Mouse (Mus musculus): ENCODE measurements at regions not wholly inside any gene's neighbourhood (a gene's known extent, or its start where the extent isn't known, plus 50 kb on each side); places are given as distances from the start of the nearest gene placed in this dataset.

DNA sequence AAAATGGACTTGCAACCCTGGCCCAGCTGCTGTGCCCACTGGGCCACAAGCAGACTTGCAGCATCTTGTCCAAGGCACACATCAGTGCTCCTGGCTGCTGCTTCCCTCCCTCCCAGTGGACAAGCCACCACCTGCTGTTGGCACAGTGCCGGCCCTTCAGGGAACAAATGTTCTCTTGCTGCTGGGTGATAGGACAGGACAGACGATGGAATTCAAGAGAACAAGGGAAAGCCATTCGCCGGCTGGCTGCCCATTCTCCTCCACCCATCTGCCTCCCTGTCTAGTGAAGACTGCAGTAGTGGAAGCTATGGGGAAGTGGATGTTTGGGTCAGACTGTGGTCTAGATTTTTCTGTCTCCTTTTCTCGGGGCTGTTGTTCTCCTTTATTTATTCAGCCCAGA lies 235.7 kb upstream of the Gm10192 start:
- Histone ChIP-seq H3K9me3 (ENCODE audit: control insufficient read depth, low read length) (no peaks in the 10 kb centered on the region), H3K4me1 (ENCODE audit: control insufficient read depth, insufficient read depth, low read length) (no peaks in the 10 kb centered on the region; the same call in 1 of the 2 replicates), H3K27ac (replicated peaks; ENCODE audit: low read depth, low read length) (no peak overlapping the region), H3K27me3 (replicated peaks; ENCODE audit: control insufficient read depth, insufficient read depth, low read length) (no peaks in the 10 kb centered on the region), H3K4me2 (ENCODE audit: low read depth, low read length) (no peak overlapping the region), H3K36me3 (ENCODE audit: control insufficient read depth, insufficient read depth, low read length) (no peaks in the 10 kb centered on the region), H3K9ac (ENCODE audit: low read depth, low read length) (no peak overlapping the region), H3K4me3 (ENCODE audit: low read depth, low read length) (no peak overlapping the region)
- 34% methylated on average over 5 of the region's 5 CpGs for WGBS
- peak; percentile 92 for ATAC-seq (ENCODE audit: low read depth)
- DNase-seq (ENCODE audit: low spot score), result peak; percentile 85

DNA sequence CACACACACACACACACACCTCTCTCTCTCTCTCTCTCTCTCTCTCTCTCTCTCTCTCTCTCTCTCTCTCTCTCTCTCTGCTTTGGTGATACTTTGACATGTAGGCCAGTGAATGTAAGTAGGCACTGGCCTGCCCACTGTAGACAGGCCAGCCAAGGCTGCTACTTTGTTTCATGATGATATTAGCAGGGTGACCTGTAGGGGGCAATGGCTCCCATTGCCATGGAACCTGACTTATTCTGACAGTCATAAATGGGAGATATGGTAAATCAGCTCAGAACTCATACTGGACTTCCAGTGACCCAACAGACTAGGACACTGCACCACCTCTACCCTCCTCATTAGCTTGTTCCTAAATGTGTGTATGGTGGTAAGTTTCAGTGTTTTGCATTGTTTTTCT lies 235.0 kb upstream of the Gm10192 start:
- H3K36me3 ChIP-seq (ENCODE audit: control insufficient read depth, insufficient read depth, low read length), result no peaks in the 10 kb centered on the region
- no peak for DNase-seq (ENCODE audit: low spot score)
- ATAC-seq (ENCODE audit: low read depth), result no peak

DNA sequence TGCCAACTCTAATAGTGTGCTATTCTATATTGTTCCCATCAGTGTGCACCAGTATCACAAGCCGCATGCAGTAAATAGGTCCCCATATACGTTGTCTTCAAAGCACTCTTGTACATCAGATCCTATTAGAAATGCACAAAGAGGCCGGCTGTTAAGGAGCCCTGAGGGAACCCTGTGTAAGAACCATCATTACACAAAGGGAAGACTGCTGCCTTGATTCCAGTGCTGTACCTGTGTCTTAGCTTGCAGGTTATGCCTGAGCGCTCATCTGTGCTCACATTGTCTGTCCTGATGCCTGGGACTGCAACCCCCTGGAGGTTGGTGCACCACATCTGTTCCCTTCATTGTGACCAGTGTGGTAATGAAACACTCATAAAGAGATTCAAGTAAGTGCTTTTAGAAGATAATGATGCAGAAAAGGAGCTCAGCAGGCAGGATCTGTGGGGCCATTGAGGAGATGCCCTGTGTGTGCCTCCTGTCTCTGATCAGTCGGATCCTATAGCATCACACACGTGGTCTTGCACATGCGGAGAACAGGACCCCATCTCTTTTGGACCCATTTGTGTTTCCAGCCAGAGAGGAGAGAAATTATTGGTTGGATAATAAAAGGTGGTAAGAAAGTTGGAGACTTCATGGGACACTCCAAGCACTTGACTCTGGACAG lies 225.8 kb upstream of the Gm10192 start:
- Histone ChIP-seq H3K27ac (replicated peaks; ENCODE audit: low read depth, low read length) (no peak overlapping the region), H3K36me3 (ENCODE audit: control insufficient read depth, insufficient read depth, low read length) (no peaks in the 10 kb centered on the region), H3K4me3 (ENCODE audit: low read depth, low read length) (no peak overlapping the region), H3K4me2 (ENCODE audit: low read depth, low read length) (no peak overlapping the region), H3K9ac (ENCODE audit: low read depth, low read length) (no peak overlapping the region), H3K27me3 (replicated peaks; ENCODE audit: control insufficient read depth, insufficient read depth, low read length) (no peaks in the 10 kb centered on the region), H3K9me3 (ENCODE audit: control insufficient read depth, low read length) (no peaks in the 10 kb centered on the region), H3K4me1 (ENCODE audit: control insufficient read depth, insufficient read depth, low read length) (no peaks in the 10 kb centered on the region)
- DNase-seq (ENCODE audit: low spot score) (peak; percentile 14), ATAC-seq (ENCODE audit: low read depth) (peak; percentile 62)
- WGBS, result 66% methylated on average over 7 of the region's 7 CpGs

More for the DNA sequence above, 235.0 kb upstream of the Gm10192 start:
- H3K27ac ChIP-seq (replicated peaks; ENCODE audit: low read depth, low read length), result no peak overlapping the region
- H3K27me3 ChIP-seq (replicated peaks; ENCODE audit: control insufficient read depth, insufficient read depth, low read length), result no peaks in the 10 kb centered on the region
- no peak overlapping the region for H3K4me3 ChIP-seq (ENCODE audit: low read depth, low read length)
- no peak overlapping the region for H3K9ac ChIP-seq (ENCODE audit: low read depth, low read length)
- H3K4me2 ChIP-seq (ENCODE audit: low read depth, low read length), result no peak overlapping the region
- H3K4me1 ChIP-seq (ENCODE audit: control insufficient read depth, insufficient read depth, low read length), result no peaks in the 10 kb centered on the region; the same call in 1 of the 2 replicates
- no peaks in the 10 kb centered on the region for H3K9me3 ChIP-seq (ENCODE audit: control insufficient read depth, low read length)

DNA sequence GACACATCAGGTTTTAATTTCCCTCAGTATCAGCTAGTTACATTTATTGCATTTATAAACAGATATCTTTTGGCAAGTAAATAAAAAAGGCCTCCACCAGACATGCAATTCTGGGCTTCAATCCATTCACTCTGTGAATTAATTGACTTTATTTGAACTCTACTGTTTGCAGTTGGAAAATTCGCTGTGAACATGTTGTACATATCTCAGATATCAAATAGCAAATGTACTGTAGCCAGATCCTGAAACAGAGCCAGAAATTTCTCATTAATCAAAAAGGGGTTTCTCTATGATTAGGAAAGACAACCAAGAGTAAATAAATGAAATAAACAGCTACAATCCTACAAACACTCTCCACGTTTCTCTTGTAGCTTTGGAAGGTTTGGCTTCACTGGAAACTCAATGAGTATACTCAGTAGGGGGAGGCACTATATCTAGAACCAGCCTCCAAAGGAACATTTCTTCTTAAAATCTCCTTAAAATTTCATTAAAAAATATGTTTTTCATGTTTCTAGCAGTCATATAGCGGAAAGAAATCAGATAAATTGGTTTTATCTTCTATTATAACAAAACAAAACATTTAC lies 211.8 kb upstream of the Gm10192 start:
- Histone ChIP-seq H3K9ac (ENCODE audit: low read depth, low read length) (no peak overlapping the region), H3K27me3 (replicated peaks; ENCODE audit: control insufficient read depth, insufficient read depth, low read length) (no peaks in the 10 kb centered on the region), H3K27ac (replicated peaks; ENCODE audit: low read depth, low read length) (no peak overlapping the region), H3K36me3 (ENCODE audit: control insufficient read depth, insufficient read depth, low read length) (no peaks in the 10 kb centered on the region), H3K4me1 (ENCODE audit: control insufficient read depth, insufficient read depth, low read length) (no peaks in the 10 kb centered on the region), H3K9me3 (ENCODE audit: control insufficient read depth, low read length) (no peaks in the 10 kb centered on the region), H3K4me2 (ENCODE audit: low read depth, low read length) (no peak overlapping the region), H3K4me3 (ENCODE audit: low read depth, low read length) (no peak overlapping the region)
- DNase-seq (ENCODE audit: low spot score) (peak; percentile 76), ATAC-seq (ENCODE audit: low read depth) (no peak)
- 70% methylated on average over 3 of the region's 3 CpGs for WGBS

DNA sequence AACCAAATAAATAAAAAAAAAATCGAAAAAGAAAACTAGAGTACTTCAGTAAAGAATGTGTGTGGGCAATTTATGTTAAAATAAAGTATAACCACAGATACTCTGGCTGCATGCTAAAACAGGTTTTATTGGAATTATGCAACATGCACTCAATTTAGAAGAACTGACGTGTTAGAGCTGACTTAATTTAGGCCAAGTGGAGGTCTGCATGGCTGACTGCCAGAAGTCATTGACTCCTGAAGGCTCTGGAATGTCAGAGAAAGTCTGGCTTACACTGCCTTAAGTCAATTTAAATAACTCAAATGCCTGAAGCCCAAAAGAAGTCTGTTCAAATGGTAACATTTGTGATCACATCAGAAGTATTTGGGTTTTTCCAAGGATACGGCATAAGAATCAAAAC lies 198.1 kb upstream of the Gm10192 start:
- DNase-seq (ENCODE audit: low spot score), result peak; percentile 93
- H3K4me1 ChIP-seq (ENCODE audit: control insufficient read depth, insufficient read depth, low read length), result peaks cover 10% of the 10 kb centered on the region
- H3K27me3 ChIP-seq (replicated peaks; ENCODE audit: control insufficient read depth, insufficient read depth, low read length), result no peaks in the 10 kb centered on the region
- H3K4me3 ChIP-seq (ENCODE audit: low read depth, low read length), result no peak overlapping the region
- no peak overlapping the region for H3K4me2 ChIP-seq (ENCODE audit: low read depth, low read length)
- ATAC-seq (ENCODE audit: low read depth), result peak; percentile 47; the same call in 1 of the 2 replicates
- H3K36me3 ChIP-seq (ENCODE audit: control insufficient read depth, insufficient read depth, low read length), result no peaks in the 10 kb centered on the region
- H3K9ac ChIP-seq (ENCODE audit: low read depth, low read length), result no peak overlapping the region
- WGBS, result 35% methylated on average over 3 of the region's 3 CpGs
- H3K9me3 ChIP-seq (ENCODE audit: control insufficient read depth, low read length), result no peaks in the 10 kb centered on the region
- no peak overlapping the region for H3K27ac ChIP-seq (replicated peaks; ENCODE audit: low read depth, low read length)

DNA sequence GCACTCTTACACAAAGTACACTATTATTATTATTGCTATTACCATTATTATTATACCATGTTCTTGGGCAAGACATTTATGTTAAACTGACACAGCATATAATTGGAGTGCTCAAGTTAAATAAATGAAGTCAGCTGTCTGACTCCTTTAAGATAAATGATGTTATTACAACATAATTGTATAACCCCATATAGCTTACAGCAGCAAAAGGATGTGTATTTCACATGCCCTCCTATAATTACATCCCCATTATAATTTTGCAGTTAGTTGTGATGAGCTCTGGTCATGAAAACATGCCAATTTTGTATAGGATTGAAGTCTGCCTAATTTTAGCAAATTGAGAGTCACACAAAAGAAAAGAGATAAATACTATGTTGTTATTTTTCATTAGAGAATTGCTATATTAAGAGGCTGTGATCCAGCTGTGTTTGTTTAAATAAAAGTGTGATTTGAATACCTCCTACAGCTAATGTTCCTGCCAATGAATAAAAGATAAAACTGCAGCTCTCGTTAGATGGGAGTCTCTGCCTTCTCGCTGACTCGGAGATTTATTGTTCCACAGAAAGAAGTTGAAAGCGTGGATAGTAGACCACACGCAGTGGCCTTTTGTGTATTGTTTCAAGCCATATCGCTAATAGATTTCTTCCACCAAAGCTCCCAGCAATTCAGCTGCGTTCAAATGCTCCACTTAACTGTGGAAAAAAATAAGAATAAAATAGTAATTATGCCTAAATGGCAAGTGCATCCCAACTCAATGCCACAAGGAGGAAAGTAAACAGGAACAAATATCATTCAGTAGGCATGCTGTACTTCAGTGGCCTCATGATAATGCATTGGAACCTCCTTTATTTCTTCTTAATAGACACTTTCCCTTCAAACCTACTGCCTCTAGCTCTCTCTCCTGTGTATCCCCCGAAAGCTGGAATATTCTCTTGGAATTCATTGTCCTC lies 194.9 kb upstream of the Gm10192 start:
- Histone ChIP-seq H3K36me3 (ENCODE audit: control insufficient read depth, insufficient read depth, low read length) (no peaks in the 10 kb centered on the region), H3K27me3 (replicated peaks; ENCODE audit: control insufficient read depth, insufficient read depth, low read length) (no peaks in the 10 kb centered on the region), H3K4me1 (ENCODE audit: control insufficient read depth, insufficient read depth, low read length) (peaks cover 10% of the 10 kb centered on the region), H3K27ac (replicated peaks; ENCODE audit: low read depth, low read length) (no peak overlapping the region), H3K9ac (ENCODE audit: low read depth, low read length) (no peak overlapping the region), H3K9me3 (ENCODE audit: control insufficient read depth, low read length) (no peaks in the 10 kb centered on the region), H3K4me3 (ENCODE audit: low read depth, low read length) (no peak overlapping the region), H3K4me2 (ENCODE audit: low read depth, low read length) (no peak overlapping the region)
- peak; percentile 19 for DNase-seq (ENCODE audit: low spot score)
- no peak for ATAC-seq (ENCODE audit: low read depth)
- 70% methylated on average over 8 of the region's 8 CpGs for WGBS

DNA sequence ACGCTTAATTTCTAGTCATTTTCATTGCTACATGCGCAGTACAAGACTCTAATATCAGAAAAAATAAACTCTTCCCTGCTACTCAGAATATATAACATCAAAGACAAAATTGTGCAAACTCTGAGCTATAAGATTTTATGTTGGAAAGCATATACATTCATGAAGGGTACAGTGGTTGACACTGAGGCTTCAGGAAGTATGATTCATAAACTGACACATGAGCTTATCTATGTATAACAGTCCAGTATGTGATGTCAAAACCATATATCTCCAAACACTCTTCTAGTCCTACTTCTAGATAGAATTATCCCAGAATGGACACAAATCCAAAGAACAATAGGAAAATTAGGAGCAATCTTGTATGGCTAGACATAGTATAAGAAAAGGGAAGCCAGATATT lies 177.5 kb upstream of the Gm10192 start:
- no peaks in the 10 kb centered on the region for H3K9me3 ChIP-seq (ENCODE audit: control insufficient read depth, low read length)
- H3K36me3 ChIP-seq (ENCODE audit: control insufficient read depth, insufficient read depth, low read length), result no peaks in the 10 kb centered on the region
- no peaks in the 10 kb centered on the region for H3K4me1 ChIP-seq (ENCODE audit: control insufficient read depth, insufficient read depth, low read length)
- no peaks in the 10 kb centered on the region for H3K27me3 ChIP-seq (replicated peaks; ENCODE audit: control insufficient read depth, insufficient read depth, low read length)
- H3K27ac ChIP-seq (replicated peaks; ENCODE audit: low read depth, low read length), result no peak overlapping the region
- WGBS, result 86% methylated on average over 2 of the region's 2 CpGs
- DNase-seq (ENCODE audit: low spot score), result no peak
- H3K4me2 ChIP-seq (ENCODE audit: low read depth, low read length), result no peak overlapping the region
- ATAC-seq (ENCODE audit: low read depth), result no peak
- H3K9ac ChIP-seq (ENCODE audit: low read depth, low read length), result no peak overlapping the region
- no peak overlapping the region for H3K4me3 ChIP-seq (ENCODE audit: low read depth, low read length)

DNA sequence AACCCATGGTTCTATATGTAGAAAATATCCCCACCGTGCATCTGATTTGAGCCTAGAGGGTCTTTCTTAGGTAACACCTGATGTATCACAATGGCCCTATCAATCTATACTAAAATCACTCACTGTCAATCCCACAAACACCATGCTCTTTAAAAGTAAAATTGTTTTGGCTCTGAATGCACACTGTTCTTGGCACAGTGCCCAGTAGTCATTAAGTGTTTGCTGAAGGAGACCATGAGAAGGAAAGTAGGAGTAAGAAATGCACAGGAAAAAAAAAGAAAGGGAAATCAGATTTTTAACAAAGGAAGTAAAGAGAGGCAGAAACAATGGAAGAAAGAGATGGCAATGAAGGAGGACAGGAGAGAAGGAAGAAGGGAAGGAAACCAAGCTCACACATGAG lies 175.0 kb upstream of the Gm10192 start:
- no peak overlapping the region for H3K4me3 ChIP-seq (ENCODE audit: low read depth, low read length)
- no peaks in the 10 kb centered on the region for H3K4me1 ChIP-seq (ENCODE audit: control insufficient read depth, insufficient read depth, low read length)
- no peaks in the 10 kb centered on the region for H3K27me3 ChIP-seq (replicated peaks; ENCODE audit: control insufficient read depth, insufficient read depth, low read length)
- H3K9ac ChIP-seq (ENCODE audit: low read depth, low read length), result no peak overlapping the region
- DNase-seq (ENCODE audit: low spot score) (peak; percentile 63), ATAC-seq (ENCODE audit: low read depth) (no peak)
- no peak overlapping the region for H3K27ac ChIP-seq (replicated peaks; ENCODE audit: low read depth, low read length)
- 62% methylated on average over 1 of the region's 1 CpGs for WGBS
- H3K4me2 ChIP-seq (ENCODE audit: low read depth, low read length), result no peak overlapping the region
- no peaks in the 10 kb centered on the region for H3K9me3 ChIP-seq (ENCODE audit: control insufficient read depth, low read length)
- H3K36me3 ChIP-seq (ENCODE audit: control insufficient read depth, insufficient read depth, low read length), result no peaks in the 10 kb centered on the region

All from embryonic facial prominence, embryonic 14.5 days (tissue).